Mouse (Mus musculus): Measurements from ENCODE around the gene Tmem17. TPM values are rescaled to one million over a fixed set of nuclear protein-coding genes. Genes with fewer than 3 reads are reported as not detected.

Gene Tmem17
- total and polyA plus RNA-seq, 3 experiments = 3.8 to 17.2 (median 7.4) TPM

- no peaks in the 10 kb centered on the region for H3K9me3 ChIP-seq (replicated peaks; ENCODE audit: low read length)
- no peaks in the 10 kb centered on the region for H3K27me3 ChIP-seq (replicated peaks)
- H3K4me3 ChIP-seq (replicated peaks in 1 of 3; ENCODE audit: low read depth in 2 of 3, low read length in 2 of 3, poor library complexity in 1 of 3) = no peak overlapping the region
- no peak overlapping the region for H3K9ac ChIP-seq (ENCODE audit: insufficient read depth, low read depth)
- no peak for DNase-seq (ENCODE audit: extremely low read depth)
- in situ Hi-C loops (cut with MboI; ENCODE audit: low pct_ligation_motif_present, low pct_unique_long_range_greater_than_20kb, low sequenced_read_pairs) = no loop called here
- no peaks in the 10 kb centered on the region for H3K79me2 ChIP-seq (replicated peaks; ENCODE audit: control insufficient read depth, extremely low read depth, insufficient read depth, poor library complexity, severe bottlenecking)
- no peak for TF ChIP-seq RAD21 (IDR thresholded peaks at IDR 0.05; ENCODE audit: low read depth, low read length)
- no peak for TF ChIP-seq UBTF (IDR thresholded peaks at IDR 0.05; ENCODE audit: low read depth, low read length)
- no peak for TF ChIP-seq ELF1 (IDR thresholded peaks at IDR 0.05; ENCODE audit: low read depth, low read length)
- TF ChIP-seq BHLHE40 (IDR thresholded peaks at IDR 0.05; ENCODE audit: low read depth, low read length) = no peak
- no peak for TF ChIP-seq CHD2 (IDR thresholded peaks at IDR 0.05; ENCODE audit: low read length)
- no peak for TF ChIP-seq TBP (conservative IDR thresholded peaks at IDR 0.05; ENCODE audit: low read depth, low read length)
- TF ChIP-seq MAZ (IDR thresholded peaks at IDR 0.05; ENCODE audit: low read depth, low read length) = no peak
- TF ChIP-seq HCFC1 (IDR thresholded peaks at IDR 0.05; ENCODE audit: low read depth, low read length) = no peak
- no peak for TF ChIP-seq IRF4 (IDR thresholded peaks at IDR 0.05; ENCODE audit: low read depth, low read length)
- no peak for TF ChIP-seq MAX (IDR thresholded peaks at IDR 0.05; ENCODE audit: low read length)
- no peak for TF ChIP-seq MXI1 (IDR thresholded peaks at IDR 0.05; ENCODE audit: low read depth, low read length)
- no peak for TF ChIP-seq NELFE (IDR thresholded peaks at IDR 0.05; ENCODE audit: low read depth, low read length)
- TF ChIP-seq POLR2A (IDR thresholded peaks at IDR 0.05; ENCODE audit: low read depth, low read length) = no peak
- no peaks in the 10 kb centered on the region for H3K4me1 ChIP-seq (ENCODE audit: control insufficient read depth in 1 of 2, insufficient read depth in 2 of 2)
- no peak overlapping the region for H3K4me2 ChIP-seq (ENCODE audit: insufficient read depth, low read depth, poor library complexity, severe bottlenecking)
- H3K36me3 ChIP-seq (replicated peaks in 1 of 2; ENCODE audit: control insufficient read depth in 1 of 2, insufficient read depth in 1 of 2, low read length in 1 of 2) = no peaks in the 10 kb centered on the region
- H3K27ac ChIP-seq (ENCODE audit: insufficient read depth, low read depth) = no peak overlapping the region
- dilution Hi-C loops (cut with MboI; ENCODE audit: extremely low pct_ligation_motif_present, extremely low pct_unique_long_range_greater_than_20kb, low sequenced_read_pairs) = no loop called here
Measured at GRCm38 (mm10) chr11:22482362-22482760, 29.5 kb upstream of the Tmem17 start.

GRCm38 (mm10) chr11:22493694-22494319 is 18.1 kb upstream of the Tmem17 start:
- no peaks in the 10 kb centered on the region for H3K4me1 ChIP-seq (ENCODE audit: control insufficient read depth in 1 of 2, insufficient read depth in 2 of 2)
- TF ChIP-seq SMC3 (IDR thresholded peaks at IDR 0.05; ENCODE audit: low read depth, low read length) (no peak), RCOR1 (conservative IDR thresholded peaks at IDR 0.05; ENCODE audit: low read depth, low read length) (no peak), POLR2AphosphoS2 (IDR thresholded peaks at IDR 0.05; ENCODE audit: low read depth, low read length) (no peak)
- dilution Hi-C loops (cut with MboI; ENCODE audit: extremely low pct_ligation_motif_present, extremely low pct_unique_long_range_greater_than_20kb, low sequenced_read_pairs) (no loop called here), in situ Hi-C loops (cut with MboI; ENCODE audit: low pct_ligation_motif_present, low pct_unique_long_range_greater_than_20kb, low sequenced_read_pairs) (no loop called here)
- no peaks in the 10 kb centered on the region for H3K9me3 ChIP-seq (replicated peaks; ENCODE audit: low read length)
- H3K4me2 ChIP-seq (ENCODE audit: insufficient read depth, low read depth, poor library complexity, severe bottlenecking) = no peak overlapping the region
- H3K27ac ChIP-seq (ENCODE audit: insufficient read depth, low read depth) = no peak overlapping the region
- no peak overlapping the region for H3K9ac ChIP-seq (ENCODE audit: insufficient read depth, low read depth)
- DNase-seq (ENCODE audit: extremely low read depth) = no peak
- no peaks in the 10 kb centered on the region for H3K27me3 ChIP-seq (replicated peaks)
- H3K79me2 ChIP-seq (replicated peaks; ENCODE audit: control insufficient read depth, extremely low read depth, insufficient read depth, poor library complexity, severe bottlenecking) = no peaks in the 10 kb centered on the region
- no peaks in the 10 kb centered on the region for H3K36me3 ChIP-seq (replicated peaks in 1 of 2; ENCODE audit: control insufficient read depth in 1 of 2, insufficient read depth in 1 of 2, low read length in 1 of 2)
- H3K4me3 ChIP-seq (replicated peaks in 1 of 3; ENCODE audit: low read depth in 2 of 3, low read length in 2 of 3, poor library complexity in 1 of 3) = no peak overlapping the region
